Mouse (Mus musculus) heart, postnatal 0 days (tissue): ENCODE data around the gene Foxi3.

ENCODE experiments used
- CTCF ChIP-seq: IDR thresholded peaks from 2 replicates; pipeline ENCODE4 v1.5.1; 2016; ENCODE audit warnings: antibody characterized with exemption, control low read depth, low read depth
- EP300 ChIP-seq: IDR thresholded peaks from 2 replicates; pipeline ENCODE4 v1.6.1; 2016; ENCODE audit warnings: antibody characterized with exemption, low read depth

- TF ChIP-seq CTCF: no peak
- TF ChIP-seq EP300: no peak
These were observed 26.1 kb downstream of the Foxi3 start for GRCm38 (mm10) chr6:70982416-70982815.
